Mouse (Mus musculus) ES-Bruce4 (cell line): Measurements from ENCODE around the gene Wwtr1.

Experiments used
- CTCF ChIP-seq: IDR thresholded peaks from one replicate; pipeline ENCODE4 v1.8.1; 2011; ENCODE audit warnings: low read depth, low read length
- POLR2A ChIP-seq: IDR thresholded peaks from one replicate; pipeline ENCODE4 v1.8.1; 2011; ENCODE audit warnings: low read length; ENCODE audit not compliant: insufficient read depth

DNA sequence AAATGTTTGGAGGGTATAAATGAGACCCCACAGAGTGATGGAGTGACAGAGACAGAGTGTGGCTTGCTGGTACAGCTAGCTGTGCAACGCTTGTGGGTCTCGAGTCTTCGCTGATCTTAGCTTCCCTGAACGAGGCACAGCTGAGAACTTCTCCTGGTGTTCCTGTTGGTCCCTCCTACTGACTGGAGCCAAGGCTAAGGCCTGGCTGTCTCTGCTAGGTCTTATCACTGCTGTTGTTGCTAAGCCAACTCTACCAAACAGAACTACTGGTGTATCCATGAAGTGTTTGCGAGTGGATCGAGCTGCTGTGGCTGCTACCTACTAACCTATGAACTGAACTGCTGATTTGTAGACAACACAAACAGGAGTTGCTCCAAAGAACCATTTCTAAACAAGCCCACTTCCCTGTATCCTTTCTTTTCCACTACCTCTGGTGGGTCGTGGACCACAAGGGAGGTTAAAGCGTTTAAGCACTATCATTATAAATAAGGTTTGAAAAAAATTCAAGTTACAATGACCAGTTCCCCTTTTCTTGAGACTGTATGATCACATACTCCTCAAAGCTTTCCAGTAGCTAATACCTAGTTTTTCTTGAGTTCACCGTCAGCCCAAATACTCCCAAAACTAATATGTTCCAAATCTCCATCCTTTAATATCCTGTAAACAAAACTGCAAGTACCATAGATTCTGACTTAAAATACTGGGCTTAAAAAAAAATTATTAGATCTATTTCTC, 42.6 kb downstream of the Wwtr1 start:
- TF ChIP-seq POLR2A (no peak), CTCF (no peak)
